Mouse (Mus musculus) adrenal gland, adult (tissue): Measurements from ENCODE around the gene Prkar1b.

Experiments
- DNase-seq, 2 experiments: peaks; one replicate each; pipeline ENCODE4 v3.0.0; 2022 to 2023; ENCODE audit warnings: low spot score in 1 of 2; ENCODE audit not compliant: inconsistent age in 2 of 2

The Prkar1b gene

DNA sequence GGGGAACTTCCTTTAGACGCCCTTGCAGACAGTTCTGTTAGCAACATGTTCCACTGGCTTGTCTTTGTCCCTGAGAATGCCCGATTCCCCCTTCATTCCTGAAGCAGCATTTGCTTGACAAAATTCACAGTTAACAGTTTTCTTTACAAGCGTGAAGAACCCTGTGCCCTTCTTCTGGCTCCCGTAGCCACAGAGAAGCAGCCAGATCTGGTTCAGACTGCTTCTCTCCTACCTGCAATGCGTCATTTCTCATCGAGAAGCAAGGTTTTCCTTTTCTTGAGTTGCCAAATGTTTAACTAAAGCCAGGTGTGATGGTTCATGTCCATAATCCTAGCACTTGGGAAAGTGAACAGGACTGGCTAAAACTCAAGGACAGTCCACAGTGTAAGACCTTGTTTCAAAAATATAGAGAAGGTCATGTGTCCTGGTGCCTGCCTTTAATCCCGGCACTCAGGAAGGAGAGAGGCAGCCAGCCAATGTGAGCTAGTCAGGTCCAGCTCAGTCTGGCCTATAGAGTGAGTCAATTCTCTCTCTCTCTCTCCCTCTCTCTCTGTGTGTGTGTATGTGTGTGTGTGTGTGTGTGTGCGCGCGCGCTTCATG, 3.2 kb downstream of the Prkar1b start:
- DNase-seq, result peak; percentile 48 to 73

DNA sequence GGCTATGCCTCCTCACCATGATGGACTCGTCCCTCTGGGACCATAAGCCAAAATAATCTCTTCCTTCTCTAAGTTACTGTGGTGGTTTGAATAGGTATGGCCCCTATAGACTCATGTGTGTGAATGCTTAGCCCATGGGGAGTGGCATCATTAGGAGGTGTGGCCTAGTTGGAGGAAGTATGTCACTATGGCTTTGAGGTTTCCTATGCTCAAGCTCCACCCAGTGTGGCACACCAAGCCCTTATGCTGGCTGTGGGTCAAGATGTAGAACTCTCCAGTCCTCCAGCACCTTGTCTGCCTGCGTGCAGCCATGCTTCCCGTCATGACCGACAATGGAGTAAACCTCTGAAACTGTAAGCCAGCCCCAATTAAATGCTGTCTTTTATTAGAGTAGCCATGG, 4.1 kb downstream of the Prkar1b start:
- no peak for DNase-seq

DNA sequence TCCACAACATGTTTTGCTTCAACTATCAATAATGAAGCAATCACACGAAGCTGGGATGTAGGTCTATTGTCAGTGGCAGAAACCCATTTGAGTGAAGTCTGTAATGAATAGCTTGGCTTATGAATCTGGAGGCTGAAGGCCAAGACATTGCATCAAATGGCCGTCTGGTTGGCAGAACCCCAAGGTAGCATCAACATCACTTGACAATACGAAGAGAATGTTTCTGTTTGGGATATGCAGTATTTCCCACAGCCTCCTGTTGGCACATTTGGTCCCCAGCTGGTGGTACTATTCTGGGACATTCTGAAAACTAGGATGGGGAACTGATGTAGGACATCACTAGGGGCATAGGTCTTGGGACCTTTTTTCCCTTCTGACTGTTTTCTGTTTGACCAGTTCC, 5.9 kb downstream of the Prkar1b start:
- peak in 1 of 2 experiments; percentile 37 for DNase-seq

DNA sequence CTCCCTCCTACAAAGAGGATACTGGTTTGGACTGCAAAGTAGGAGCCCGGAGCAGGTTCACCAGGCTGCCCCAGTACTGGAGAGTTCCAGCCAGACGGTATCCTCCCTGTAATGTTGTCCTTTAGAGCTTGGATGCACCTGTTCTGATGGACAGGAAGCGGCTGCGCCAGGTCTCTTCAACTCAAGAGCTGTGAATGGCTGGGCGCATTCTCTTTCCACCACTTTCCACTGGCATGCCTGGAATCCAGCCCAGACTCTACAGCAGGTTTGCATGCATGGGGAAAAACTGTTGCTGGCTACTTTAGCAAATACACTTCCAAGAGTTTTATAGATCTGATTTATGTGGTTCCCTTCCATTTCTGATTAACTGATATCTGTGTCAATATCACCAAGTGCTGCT, 8.5 kb downstream of the Prkar1b start:
- DNase-seq, result no peak

DNA sequence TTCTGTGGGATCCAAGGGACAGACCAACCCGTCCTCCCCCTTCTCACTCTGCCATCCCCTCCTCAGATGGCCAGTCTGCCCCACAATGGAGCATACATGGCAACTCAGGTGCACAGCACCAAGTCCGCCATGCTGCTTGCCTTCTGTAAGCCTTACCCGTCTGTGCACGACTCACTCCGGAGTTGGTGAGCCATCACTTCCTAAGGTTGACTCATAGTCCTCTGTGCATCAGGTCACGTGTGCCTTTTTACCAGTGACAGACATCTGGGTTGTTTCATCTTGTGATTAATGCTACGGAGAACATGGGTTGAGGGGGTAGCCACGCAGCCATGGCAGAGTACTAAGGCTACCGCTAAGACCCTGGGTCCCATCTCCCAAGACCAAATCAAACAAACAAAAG, 9.2 kb downstream of the Prkar1b start:
- no peak for DNase-seq

DNA sequence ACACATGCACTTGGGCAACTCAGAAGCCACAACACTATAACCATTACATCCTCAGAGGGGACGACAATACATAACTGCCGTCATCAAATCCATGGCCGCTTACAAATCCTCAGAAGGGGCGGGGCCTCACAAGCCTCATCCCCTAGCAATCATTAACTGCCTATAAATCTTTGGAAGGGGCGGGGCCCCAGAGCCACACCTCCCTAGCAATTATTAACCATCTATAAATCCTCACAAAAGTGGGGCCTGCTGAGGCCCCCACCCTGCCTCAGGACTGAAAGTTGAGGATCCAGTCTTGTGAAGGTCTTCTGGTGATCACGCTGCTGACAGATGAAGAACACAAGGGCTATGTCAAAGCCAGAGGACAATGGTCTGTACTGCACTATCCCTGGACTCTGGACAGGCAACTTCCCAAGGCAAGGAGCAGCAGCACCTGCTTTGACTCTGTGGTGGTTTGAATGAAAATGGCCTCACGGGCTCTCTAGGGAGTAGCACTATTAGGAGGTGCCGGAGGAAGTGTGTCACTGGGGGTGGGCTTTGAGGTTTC, 10.8 kb downstream of the Prkar1b start:
- no peak for DNase-seq

DNA sequence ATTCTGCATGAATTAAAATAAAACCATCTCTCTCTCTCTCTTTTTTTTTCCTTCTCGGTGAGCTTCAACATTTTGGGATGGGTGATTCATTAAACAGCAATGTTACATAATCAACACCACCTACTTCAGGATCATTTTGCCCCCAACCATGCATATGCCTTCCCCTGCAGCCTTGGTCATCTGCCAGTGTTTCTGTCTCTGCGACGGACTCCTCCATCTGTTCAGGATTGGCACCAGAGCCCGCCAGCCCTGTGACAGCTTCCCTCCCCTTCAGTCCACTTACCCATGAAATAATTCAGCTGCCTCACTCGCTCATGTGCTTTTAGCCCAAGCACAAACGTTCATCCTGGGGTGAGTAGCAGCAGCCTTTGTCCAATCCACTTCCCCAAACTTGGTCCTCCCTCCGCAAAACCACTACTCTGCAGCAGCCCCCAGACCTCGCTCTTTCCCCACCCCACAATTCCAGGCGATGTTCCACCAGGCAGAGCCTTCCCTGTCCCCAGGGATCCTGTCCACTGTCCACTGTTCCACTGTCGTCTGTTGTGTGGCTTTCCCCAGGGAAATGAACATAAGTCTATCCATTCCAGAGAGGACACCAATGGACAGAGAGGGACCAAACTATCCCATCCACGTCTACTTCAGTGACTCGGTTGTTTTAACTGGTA, 11.4 kb downstream of the Prkar1b start:
- DNase-seq, result no peak

DNA sequence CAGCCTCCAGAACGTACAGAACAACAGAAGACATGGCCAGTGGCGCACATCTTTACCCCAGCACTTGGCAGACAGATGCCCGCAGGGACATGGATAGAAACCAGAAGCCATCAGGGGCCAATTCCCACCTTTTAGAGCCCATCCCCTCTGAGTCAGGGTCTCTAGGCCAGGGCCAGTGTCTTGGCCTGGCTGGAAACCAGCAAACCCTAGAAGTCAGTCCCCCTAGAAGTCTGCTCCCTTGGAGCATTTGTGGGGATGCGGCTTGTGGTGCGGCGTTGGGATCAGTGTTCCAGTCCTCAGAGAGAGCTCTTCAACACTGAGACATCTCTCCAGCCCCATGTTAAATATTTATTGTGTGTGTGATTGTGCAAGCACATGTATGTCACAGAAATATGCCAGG, 12.6 kb downstream of the Prkar1b start:
- no peak for DNase-seq

DNA sequence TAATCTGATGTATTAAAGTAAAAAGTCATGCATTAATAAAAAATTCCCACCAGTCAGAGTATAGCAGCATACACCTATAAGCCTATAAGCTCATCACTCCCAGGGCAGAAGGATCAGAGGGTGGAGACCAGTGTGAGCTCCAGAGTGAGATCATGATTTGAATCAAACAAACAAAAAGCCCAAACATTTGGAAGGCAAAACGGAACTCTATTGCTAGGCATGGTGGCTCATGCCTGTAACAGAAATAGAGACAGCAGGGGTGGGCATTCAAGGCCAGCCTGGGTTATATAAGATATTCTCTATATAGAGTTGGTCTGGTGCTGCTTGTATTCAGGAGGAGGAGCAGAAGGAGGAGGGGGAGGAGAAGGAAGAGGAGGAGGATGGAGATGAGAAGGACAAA, 13.5 kb downstream of the Prkar1b start:
- no peak for DNase-seq

DNA sequence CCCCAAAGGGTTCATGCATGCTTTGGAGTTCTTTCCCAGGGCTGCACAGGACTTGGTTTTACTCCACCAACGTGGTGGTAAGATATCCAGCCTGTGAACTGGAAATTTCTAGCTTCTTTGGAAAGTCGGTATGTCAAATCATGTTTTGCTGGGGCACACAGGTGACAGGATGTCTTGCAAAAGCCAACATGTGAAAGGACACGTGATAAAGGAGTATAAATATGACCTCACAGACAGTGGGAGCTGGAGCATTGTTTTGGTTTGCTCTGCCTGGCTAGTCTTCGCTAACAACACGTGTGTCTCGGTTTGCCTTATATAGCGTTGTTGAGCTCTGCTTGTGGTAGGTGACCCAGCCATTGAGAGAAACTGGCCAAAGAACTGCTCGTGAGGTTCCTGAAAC, 15.3 kb downstream of the Prkar1b start:
- DNase-seq, result no peak

DNA sequence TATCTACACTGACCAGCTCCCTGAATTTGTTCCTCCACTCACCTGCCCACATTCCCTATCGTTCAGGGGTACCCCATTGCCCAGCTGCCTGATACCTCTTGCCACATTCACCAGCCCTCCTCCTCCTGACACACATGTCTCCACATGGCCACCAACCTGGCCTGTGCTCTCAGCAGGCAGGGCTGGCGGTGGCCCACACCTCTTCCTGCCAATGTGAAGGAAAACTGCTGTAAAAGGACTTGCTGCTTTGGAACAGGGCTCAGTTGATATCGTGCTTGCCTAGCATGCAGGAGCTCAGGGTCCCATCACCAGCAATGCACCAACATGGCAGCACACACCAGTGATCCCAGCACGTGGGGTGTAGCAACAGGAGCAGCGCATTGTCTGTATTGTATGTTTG, 19.4 kb downstream of the Prkar1b start:
- DNase-seq, result no peak

DNA sequence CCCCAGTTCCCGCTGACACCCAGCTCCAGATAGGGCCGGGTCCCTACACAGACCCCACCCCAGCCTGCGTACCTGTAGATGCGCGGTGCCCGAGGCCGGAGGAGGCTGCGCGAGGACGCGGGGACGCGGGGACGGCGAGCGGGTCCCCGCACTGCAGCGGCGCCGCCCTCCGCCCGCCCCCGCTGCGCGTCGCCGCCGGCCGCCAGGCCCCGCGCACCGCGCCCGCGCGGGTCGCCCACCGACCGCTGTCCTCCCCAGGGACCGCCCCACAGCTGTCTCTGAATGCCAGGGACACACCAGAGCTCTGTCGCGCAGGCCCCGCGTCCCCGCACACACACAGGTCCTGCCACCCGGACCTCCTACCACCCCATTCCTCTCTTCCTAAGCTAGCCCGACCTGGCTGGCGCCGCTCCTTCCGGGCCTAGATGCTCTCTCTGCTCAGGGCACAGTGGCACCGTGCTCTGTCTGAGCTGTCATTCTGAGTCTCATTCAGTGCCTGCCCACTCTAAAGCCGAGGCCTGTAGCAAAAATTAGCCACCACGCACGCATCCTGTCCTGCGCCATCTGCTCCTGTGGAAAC, 20.1 kb downstream of the Prkar1b start:
- peak; percentile 51 to 76 for DNase-seq

DNA sequence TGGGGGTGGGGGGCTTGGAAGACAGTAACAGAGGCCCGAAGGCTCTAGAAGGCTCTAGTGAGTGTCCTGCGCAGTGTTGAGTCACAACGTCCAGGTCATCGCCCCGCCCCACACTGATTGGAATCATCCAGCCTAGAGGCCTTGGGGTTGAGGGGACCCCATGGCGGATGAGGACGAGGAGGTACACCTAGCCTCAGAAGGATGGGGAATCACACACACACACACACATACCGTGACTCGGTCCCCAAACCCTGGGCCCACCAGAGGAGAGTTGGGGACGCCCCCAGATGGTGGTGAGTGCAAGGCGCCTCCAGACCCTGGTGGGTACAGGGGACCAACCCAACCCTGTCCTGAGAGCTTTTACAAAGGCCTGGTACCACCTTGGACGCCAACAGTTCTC, 20.7 kb downstream of the Prkar1b start:
- peak; percentile 71 to 82 for DNase-seq

DNA sequence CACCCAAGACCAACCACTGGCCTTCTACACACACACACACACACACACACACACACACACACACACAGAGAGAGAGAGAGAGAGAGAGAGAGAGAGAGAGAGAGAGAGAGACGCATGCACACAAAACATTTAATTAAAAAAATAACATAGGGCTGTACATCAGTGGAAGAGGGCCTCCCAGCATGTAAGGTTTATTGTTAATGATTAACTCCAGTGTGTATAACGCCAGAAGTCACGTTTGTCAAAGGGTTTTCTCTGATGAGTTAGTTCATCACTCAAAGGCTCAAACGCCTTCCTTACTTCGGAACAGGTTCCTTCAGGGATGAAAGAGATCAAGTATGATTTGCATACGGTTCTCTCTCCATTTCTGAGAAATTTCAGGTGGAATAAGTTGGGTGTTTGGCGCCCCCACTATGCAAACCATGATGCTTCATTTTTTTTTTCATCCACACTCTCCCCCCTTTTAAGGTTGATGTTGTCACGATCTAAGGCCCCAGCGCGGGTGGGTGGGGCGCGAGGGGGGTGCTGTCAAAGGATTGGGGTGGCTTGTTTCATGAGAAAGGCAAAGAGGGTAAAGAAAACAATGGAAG, 21.2 kb downstream of the Prkar1b start:
- DNase-seq, result no peak

DNA sequence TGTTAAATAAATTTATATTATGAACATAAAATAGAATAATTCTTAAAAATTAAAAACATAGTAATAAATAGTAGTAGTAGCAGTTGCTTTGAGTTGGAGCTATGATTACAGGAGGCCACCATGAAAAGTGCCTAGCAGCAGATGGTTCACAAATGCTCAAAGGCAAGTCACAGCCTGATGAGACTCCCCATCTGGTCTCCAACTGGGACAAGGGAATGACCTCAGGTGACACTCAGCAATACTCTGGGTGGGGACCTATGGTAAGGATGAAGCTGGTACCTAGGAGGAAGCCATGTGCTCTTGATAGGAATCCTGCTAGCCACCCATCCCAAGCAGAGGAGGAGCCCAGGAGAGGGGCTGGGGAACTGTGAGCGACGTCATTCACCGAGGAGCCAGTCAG, 24.1 kb downstream of the Prkar1b start:
- no peak for DNase-seq

DNA sequence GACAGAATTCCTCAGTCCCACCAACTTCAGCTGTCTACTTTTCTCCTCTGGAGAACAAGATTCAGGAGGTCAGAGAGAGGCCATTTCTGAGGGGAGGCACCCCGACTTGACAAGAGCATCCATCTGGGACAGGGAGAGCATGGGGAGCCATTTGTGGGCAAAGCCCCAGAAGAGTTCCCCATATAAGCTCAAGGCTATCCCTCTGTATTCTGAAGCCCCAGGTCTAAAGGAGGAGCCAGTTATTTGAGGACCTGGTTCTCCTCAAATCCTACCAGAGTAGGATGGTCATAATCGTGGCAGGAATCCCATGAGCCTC, 30.9 kb downstream of the Prkar1b start:
- DNase-seq, result no peak

DNA sequence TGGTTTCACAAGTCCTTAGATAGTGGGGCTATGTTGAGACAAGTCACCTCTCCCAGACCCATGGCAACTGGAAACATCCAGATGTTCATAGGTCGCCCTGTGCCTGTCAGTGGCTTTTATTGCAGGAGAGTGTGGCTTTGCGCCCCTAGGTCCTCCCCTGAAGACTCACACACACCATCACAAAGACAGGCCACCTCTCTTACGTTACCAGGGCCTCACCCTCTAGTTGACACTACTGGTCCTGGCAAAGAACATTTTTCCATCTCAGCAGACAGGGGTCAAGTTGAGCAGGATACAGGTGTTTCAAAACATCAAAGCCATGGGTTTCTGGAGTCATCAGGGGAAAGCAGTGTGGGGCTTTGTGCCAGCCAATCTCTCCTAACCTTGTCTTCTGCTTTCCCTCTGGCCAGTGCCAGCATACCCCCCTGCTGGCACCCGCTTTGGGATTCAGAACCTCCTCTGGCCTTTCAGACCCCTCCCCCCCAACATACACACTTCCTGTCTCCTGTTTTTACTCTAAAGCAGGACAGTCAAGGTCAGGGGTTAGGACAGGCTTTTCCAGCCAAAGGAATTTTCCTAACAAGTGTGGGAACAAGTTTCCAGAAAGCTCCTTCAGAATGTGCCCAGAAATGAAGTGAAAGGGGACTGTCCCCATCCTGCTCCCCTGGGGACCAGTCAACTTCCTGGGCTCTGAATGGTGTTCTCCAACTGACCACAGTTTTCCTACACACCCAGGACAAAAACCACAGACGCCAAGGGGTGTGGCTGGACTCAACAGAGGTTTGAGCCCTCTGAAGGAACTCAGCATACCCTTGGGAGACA, 31.5 kb downstream of the Prkar1b start:
- peak; percentile 31 to 63 for DNase-seq

DNA sequence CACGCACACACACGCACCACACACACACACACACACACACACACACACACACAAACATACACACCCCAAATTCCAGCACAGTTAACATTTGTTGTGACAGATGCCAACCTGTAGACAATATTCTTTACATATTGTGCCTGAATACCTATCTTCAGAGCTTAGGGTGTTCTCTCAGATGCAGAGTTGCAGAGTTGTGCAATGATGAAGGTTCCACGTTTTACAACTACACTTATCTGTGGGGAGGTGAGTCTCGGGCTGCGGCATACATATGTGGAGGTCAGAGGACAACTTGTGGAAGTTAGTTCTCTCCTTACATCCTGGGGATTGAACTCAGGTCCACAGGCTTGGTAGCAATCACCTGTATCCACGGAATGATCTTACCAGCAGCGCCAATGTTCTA, 34.3 kb downstream of the Prkar1b start:
- no peak for DNase-seq

DNA sequence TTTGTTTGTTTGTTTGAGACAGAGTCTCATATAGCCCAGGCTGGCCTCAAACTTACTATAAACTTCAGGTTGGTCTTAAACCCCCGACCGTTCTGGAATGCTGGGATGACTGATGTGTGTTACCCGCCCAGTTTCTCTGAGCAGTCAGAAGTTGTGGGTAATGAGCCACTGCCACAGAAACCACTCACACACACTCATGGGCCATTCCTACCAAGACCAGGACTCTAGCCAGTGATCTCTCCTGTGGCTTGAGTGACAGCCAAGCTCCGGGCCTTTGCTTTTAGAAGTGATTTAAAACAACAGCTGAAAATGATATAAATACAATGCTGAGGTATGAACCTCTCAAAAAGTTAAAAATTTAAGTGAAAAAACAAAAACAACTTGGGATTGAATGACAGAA, 34.9 kb downstream of the Prkar1b start:
- no peak for DNase-seq

DNA sequence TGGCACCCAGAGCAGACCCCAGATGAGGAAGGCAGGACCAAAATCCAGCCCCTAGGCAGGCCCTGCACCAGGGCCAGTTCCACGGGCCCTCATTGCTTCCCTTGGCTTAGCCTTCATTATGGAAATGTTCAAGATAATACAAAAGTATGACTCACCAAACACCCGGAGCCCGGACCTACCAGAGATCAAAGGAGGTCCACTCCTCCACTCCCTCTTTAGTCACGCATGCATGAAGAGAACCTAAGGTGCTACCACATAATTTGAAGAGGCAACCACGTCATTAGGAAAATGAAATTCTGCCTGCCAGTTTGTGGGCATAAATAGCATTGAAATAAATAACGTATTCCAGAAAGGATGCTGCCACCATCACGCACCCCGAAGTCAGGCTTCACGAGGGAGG, 37.4 kb downstream of the Prkar1b start:
- no peak for DNase-seq

DNA sequence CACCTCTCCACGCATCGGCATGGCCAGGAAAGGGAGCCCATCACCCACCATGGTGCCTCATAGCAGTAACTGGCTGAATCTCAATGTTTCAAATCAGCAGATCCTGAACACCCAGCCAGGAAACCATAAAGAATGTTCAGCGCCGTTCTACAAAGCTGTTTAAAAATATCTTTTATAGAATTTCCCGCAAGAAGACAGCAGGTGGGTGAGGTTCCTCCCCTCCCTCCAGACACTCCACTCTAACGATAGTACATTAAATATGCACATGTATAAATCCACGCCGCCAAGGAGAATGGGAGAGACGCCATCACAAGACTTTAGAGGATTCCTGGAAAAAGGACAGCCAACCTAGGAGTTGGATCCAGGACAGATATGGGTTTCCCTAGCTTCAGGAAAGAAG, 37.8 kb downstream of the Prkar1b start:
- no peak for DNase-seq
